Mouse (Mus musculus): ENCODE measurements at regions not wholly inside any gene's neighbourhood (a gene's known extent, or its start where the extent isn't known, plus 50 kb on each side); places are given as distances from the start of the nearest gene placed in this dataset.
A peak's percentile ranks its signal among the peaks of the same experiment; 100 is the strongest.

DNA sequence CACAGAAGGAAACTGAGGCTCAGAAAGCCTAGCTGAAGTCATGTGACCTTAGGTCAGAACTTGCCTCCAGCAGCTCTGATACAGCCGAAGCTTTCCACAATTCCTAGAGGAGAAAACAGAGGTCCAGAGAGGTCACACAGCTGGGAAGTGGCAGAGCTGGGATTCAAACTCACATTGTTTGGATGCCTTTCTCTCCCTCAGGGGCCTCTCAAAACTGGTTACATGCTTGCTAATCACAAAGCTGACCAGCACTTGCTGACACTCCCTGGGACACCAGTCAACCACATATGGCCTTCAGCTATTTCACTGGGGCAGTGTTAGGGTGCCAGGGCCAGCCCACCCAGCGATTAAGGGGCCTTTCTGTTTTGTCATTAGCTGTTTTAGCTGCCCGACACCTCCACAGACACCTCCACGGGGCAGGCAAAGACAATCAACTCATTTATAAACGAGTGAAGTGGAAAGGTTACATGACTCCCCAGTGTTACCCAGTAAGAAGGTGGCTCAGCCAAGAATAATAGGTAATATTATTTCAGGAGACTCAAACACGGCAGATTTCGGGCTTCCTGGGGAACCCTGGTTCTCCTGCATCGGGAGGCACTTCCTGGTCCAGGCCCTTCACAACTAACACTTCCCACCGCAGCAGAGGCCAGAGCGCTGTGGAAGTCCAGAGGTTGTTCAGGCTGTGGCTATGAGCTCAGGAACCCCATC is 71.4 kb downstream of the 2410131K14Rik start:
- H3K4me3 ChIP-seq (ENCODE audit: low read depth, low read length) = no peak overlapping the region
- H3K4me1 ChIP-seq (ENCODE audit: insufficient read depth, low read depth, low read length) = no peaks in the 10 kb centered on the region
- ATAC-seq (no peak), DNase-seq (ENCODE audit: low spot score) (no peak)
- H3K9me3 ChIP-seq (ENCODE audit: low read length) = no peaks in the 10 kb centered on the region
- H3K9ac ChIP-seq (replicated peaks; ENCODE audit: low read depth) = no peak overlapping the region
- WGBS = 30% methylated on average over 10 of the region's 10 CpGs
- H3K36me3 ChIP-seq (ENCODE audit: insufficient read depth, low read length) = no peaks in the 10 kb centered on the region
- no peak for TF ChIP-seq EP300 (IDR thresholded peaks at IDR 0.05)
- no peak for TF ChIP-seq CTCF (IDR thresholded peaks at IDR 0.05)
- H3K27me3 ChIP-seq (replicated peaks; ENCODE audit: insufficient read depth, low read length) = no peaks in the 10 kb centered on the region
- no peak overlapping the region for H3K4me2 ChIP-seq (replicated peaks; ENCODE audit: low read depth, low read length)
- H3K27ac ChIP-seq (ENCODE audit: low read length) = no peak overlapping the region

- H3K27ac ChIP-seq (ENCODE audit: low read length) = no peak overlapping the region
- H3K4me1 ChIP-seq (ENCODE audit: insufficient read depth, low read depth, low read length) = no peaks in the 10 kb centered on the region
- ATAC-seq = no peak
- no peak overlapping the region for H3K4me3 ChIP-seq (ENCODE audit: low read depth, low read length)
- no peak overlapping the region for H3K9ac ChIP-seq (replicated peaks; ENCODE audit: low read depth)
- H3K9me3 ChIP-seq (ENCODE audit: low read length) = no peaks in the 10 kb centered on the region
- H3K4me2 ChIP-seq (replicated peaks; ENCODE audit: low read depth, low read length) = no peak overlapping the region
- DNase-seq (ENCODE audit: low spot score) = no peak
- no peak for TF ChIP-seq EP300 (IDR thresholded peaks at IDR 0.05)
- TF ChIP-seq CTCF (IDR thresholded peaks at IDR 0.05) = peak; percentile 45
- no peaks in the 10 kb centered on the region for H3K27me3 ChIP-seq (replicated peaks; ENCODE audit: insufficient read depth, low read length)
- H3K36me3 ChIP-seq (ENCODE audit: insufficient read depth, low read length) = no peaks in the 10 kb centered on the region
- WGBS = 74% methylated on average over 5 of the region's 5 CpGs
These were observed 73.0 kb downstream of the 2410131K14Rik start for GRCm38 (mm10) chr5:118318073-118318472.

DNA sequence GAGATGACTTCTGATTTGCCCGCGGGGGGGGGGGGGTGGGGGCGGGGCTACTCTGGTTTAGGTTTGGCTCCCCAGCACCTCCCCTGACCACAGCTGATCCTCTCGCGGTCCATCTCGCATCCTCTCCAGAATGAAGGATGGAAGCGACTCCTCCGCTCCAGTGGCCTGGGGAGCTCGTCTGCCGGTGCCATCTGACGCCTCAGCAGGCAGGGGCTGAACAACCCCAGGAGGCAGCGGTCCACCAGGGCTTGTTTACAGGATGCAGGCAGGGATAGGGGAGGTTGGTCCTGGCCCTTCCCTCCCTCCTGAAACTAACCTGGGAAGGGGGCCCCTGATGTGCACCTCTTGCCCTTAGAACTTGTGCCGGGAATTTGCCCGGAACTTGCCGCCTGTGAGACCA is 73.9 kb downstream of the 2410131K14Rik start:
- Histone ChIP-seq H3K9ac (replicated peaks; ENCODE audit: low read depth) (no peak overlapping the region), H3K27me3 (replicated peaks; ENCODE audit: insufficient read depth, low read length) (no peaks in the 10 kb centered on the region), H3K27ac (ENCODE audit: low read length) (no peak overlapping the region), H3K4me3 (ENCODE audit: low read depth, low read length) (no peak overlapping the region), H3K9me3 (ENCODE audit: low read length) (no peaks in the 10 kb centered on the region), H3K4me2 (replicated peaks; ENCODE audit: low read depth, low read length) (no peak overlapping the region), H3K4me1 (ENCODE audit: insufficient read depth, low read depth, low read length) (no peaks in the 10 kb centered on the region), H3K36me3 (ENCODE audit: insufficient read depth, low read length) (no peaks in the 10 kb centered on the region)
- 20% methylated on average over 13 of the region's 15 CpGs for WGBS
- no peak for DNase-seq (ENCODE audit: low spot score)
- ATAC-seq = no peak
- no peak for TF ChIP-seq CTCF (IDR thresholded peaks at IDR 0.05)

- DNase-seq (ENCODE audit: low spot score) (peak; percentile 38), ATAC-seq (peak; percentile 66)
- H3K36me3 ChIP-seq (ENCODE audit: insufficient read depth, low read length) = no peaks in the 10 kb centered on the region
- H3K4me1 ChIP-seq (ENCODE audit: insufficient read depth, low read depth, low read length) = no peaks in the 10 kb centered on the region
- H3K27ac ChIP-seq (ENCODE audit: low read length) = no peak overlapping the region
- 15% methylated on average over 18 of the region's 18 CpGs for WGBS
- H3K4me3 ChIP-seq (ENCODE audit: low read depth, low read length) = no peak overlapping the region
- no peak overlapping the region for H3K9ac ChIP-seq (replicated peaks; ENCODE audit: low read depth)
- H3K4me2 ChIP-seq (replicated peaks; ENCODE audit: low read depth, low read length) = no peak overlapping the region
- H3K9me3 ChIP-seq (ENCODE audit: low read length) = no peaks in the 10 kb centered on the region
- H3K27me3 ChIP-seq (replicated peaks; ENCODE audit: insufficient read depth, low read length) = no peaks in the 10 kb centered on the region
- TF ChIP-seq EP300 (IDR thresholded peaks at IDR 0.05) (no peak), CTCF (IDR thresholded peaks at IDR 0.05) (no peak)
These were observed 76.9 kb downstream of the 2410131K14Rik start for GRCm38 (mm10) chr5:118321719-118322455.

DNA sequence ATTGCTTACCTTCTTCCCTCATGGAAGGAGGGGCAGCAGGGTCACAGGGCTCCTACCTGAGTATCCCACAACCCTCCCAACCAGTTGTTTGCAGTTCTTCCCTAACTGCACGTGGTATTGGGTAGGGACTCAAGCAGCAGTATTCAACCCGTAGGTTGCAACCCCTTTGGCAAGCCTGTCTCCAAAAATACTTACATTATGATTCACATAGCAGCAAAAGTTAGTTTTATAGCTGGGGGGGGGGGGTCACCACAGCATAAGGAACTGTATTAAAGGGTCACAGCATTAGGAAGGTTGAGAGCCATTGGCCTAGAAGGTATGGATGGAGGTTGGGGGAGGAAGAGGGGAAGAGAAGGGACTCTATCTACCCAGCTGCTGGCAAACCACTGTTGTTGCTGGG is 78.1 kb downstream of the 2410131K14Rik start:
- no peak overlapping the region for H3K9ac ChIP-seq (replicated peaks; ENCODE audit: low read depth)

DNA sequence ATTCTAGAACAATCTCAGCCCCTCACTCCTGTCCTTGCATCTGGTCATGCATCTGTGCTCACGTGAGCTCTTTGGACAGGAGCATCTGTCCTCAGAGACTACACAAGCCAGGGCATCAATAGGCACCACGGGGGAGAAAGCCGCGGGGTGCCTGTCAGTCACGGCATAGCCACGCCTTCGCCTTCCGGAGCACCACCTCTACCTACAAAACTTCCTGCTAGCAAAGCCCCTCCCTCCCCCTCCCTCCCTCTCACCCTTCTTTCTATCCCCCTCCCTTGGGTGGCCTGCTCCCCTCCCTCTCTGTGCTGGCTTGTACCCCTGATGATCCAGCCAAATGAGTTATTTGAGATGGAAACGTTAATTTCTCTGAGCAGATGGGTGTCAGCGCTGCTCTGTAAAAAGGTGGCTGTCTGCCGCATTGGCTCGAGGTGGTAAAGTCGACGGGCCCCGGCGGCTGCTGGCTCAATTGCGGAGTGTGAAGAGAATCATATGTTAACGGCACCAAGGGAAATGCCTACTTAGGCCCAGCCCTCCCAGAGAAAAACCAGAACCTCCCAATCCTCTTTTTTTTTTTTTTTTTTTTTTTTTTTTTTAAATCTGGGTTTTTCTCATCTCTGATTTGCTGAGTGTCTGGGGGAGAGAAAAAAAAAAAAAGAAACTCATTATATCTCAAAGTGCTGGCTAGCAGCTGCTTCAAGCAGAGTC is 82.0 kb downstream of the 2410131K14Rik start:
- DNase-seq (ENCODE audit: low spot score) (peak; percentile 58), ATAC-seq (peak; percentile 8; the same call in 1 of the 2 replicates)
- peak overlapping the region; percentile 46 for H3K4me2 ChIP-seq (replicated peaks; ENCODE audit: low read depth, low read length)
- no peaks in the 10 kb centered on the region for H3K9me3 ChIP-seq (ENCODE audit: low read length)
- H3K4me3 ChIP-seq (ENCODE audit: low read depth, low read length) = peak overlapping the region; percentile 23
- no peak overlapping the region for H3K9ac ChIP-seq (replicated peaks; ENCODE audit: low read depth)
- peaks cover 7% of the 10 kb centered on the region; the same call in 1 of the 2 replicates for H3K27me3 ChIP-seq (replicated peaks; ENCODE audit: insufficient read depth, low read length)
- peaks cover 7% of the 10 kb centered on the region for H3K4me1 ChIP-seq (ENCODE audit: insufficient read depth, low read depth, low read length)
- TF ChIP-seq EP300 (IDR thresholded peaks at IDR 0.05) (no peak), CTCF (IDR thresholded peaks at IDR 0.05) (no peak)
- 1% methylated on average over 18 of the region's 18 CpGs for WGBS
- H3K36me3 ChIP-seq (ENCODE audit: insufficient read depth, low read length) = no peaks in the 10 kb centered on the region
- no peak overlapping the region for H3K27ac ChIP-seq (ENCODE audit: low read length)

More for the DNA sequence above, 78.1 kb downstream of the 2410131K14Rik start:
- no peaks in the 10 kb centered on the region for H3K9me3 ChIP-seq (ENCODE audit: low read length)
- H3K4me1 ChIP-seq (ENCODE audit: insufficient read depth, low read depth, low read length) = no peaks in the 10 kb centered on the region
- no peak overlapping the region for H3K4me3 ChIP-seq (ENCODE audit: low read depth, low read length)
- TF ChIP-seq EP300 (IDR thresholded peaks at IDR 0.05) (no peak), CTCF (IDR thresholded peaks at IDR 0.05) (no peak)
- H3K36me3 ChIP-seq (ENCODE audit: insufficient read depth, low read length) = no peaks in the 10 kb centered on the region
- H3K4me2 ChIP-seq (replicated peaks; ENCODE audit: low read depth, low read length) = no peak overlapping the region
- no peak overlapping the region for H3K27ac ChIP-seq (ENCODE audit: low read length)
- H3K27me3 ChIP-seq (replicated peaks; ENCODE audit: insufficient read depth, low read length) = no peaks in the 10 kb centered on the region
- DNase-seq (ENCODE audit: low spot score) (no peak), ATAC-seq (no peak)
- WGBS = 72% methylated on average over 2 of the region's 2 CpGs
